In the genomic region with DNA sequence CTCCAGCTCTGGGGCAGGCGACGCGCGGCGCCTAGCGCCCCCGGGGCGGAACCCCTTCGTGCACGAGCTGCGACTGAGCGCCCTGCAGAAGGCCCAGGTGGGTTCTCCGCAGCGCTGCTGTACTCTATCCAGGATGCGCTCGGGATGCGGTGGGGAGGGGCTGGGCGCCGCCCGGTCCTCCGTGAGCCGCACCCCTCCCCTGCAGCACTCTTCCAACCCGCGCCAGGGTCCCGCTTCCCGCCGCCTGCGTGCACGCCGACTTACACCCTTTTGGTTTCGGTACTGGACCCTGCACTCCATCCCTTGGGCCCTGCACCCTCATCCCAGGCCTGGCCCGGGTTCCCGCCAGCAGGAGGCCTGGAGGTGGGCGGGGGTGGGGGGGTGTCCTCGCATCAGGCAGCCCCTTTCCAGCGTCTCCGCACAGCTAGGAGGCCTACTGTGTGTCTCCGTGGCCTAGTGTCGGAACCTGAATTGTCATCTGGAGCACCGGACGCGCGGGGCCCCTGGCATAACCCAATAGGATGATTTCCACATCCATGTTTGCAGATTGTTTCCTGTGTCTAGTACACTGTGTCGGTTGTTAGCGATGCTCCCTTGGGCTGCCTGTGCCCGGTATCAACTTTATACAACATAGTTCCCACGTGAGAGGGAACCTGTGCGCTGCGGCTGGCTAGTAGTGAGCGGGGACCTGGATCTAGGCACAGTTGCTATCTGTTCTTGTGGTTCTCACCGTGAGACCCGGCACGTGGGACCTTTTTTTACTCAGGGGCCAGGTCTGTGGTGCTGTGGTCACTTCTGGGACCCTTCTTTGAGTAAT, we compare ENCODE assay signal across 8 mouse cellular contexts. TPM values are rescaled to one million over a fixed set of nuclear protein-coding genes. Genes with fewer than 3 reads are reported as not detected.
A peak's percentile ranks its signal among the peaks of the same experiment; 100 is the strongest.
DNase-seq lines count a peak whose midpoint lies in the region; ATAC-seq and TF ChIP-seq lines count a peak whose summit lies in the region.

No protein-coding gene starts in this region.

- ATAC-seq in forebrain, embryonic 15.5 days (replicated peaks) = peak; percentile 91
- ATAC-seq in intestine, embryonic 14.5 days (replicated peaks; ENCODE audit: low FRiP score, low TSS enrichment, low read depth) = peak; percentile 91
- peak; percentile 85 for ATAC-seq in liver, embryonic 15.5 days (ENCODE audit: insufficient read depth)
- peak; percentile 91 for ATAC-seq in neural tube, embryonic 12.5 days (ENCODE audit: low FRiP score, low read depth)

- H3K27ac ChIP-seq in layer of hippocampus, adult 2 months = peak overlapping the region; percentile 94
- H3K27ac ChIP-seq in forebrain, embryonic 15.5 days (replicated peaks) = peak overlapping the region; percentile 99
- peak overlapping the region; percentile 90 for H3K27ac ChIP-seq in intestine, embryonic 14.5 days (ENCODE audit: low read depth)
- peak overlapping the region; percentile 99 for H3K27ac ChIP-seq in liver, embryonic 15.5 days (replicated peaks)
- H3K27ac ChIP-seq in neural tube, embryonic 12.5 days = peak overlapping the region; percentile 95

- peak in 1 of 2 experiments; percentile 35 for DNase-seq in layer of hippocampus, adult 2 months (ENCODE audit: low spot score in 2 of 2)
- no peak for DNase-seq in layer of hippocampus, adult 9-11 months
- peak; percentile 29 for DNase-seq in brain, adult 2 months (ENCODE audit: low read depth, low spot score)
- peak; percentile 90 for DNase-seq in intestine, embryonic 14.5 days (ENCODE audit: low spot score)
- peak; percentile 6 to 20 for DNase-seq in urinary bladder, postnatal 36 days (ENCODE audit: low spot score in 2 of 2)

- H3K27me3 ChIP-seq in forebrain, embryonic 15.5 days = no peaks in the 10 kb centered on the region
- H3K27me3 ChIP-seq in intestine, embryonic 14.5 days (replicated peaks; ENCODE audit: control insufficient read depth, insufficient read depth, low read length) = no peaks in the 10 kb centered on the region
- no peaks in the 10 kb centered on the region for H3K27me3 ChIP-seq in liver, embryonic 15.5 days
- no peaks in the 10 kb centered on the region for H3K27me3 ChIP-seq in neural tube, embryonic 12.5 days (replicated peaks)

- H3K9ac ChIP-seq in forebrain, embryonic 15.5 days (replicated peaks) = peak overlapping the region; percentile 98
- peak overlapping the region; percentile 84 for H3K9ac ChIP-seq in intestine, embryonic 14.5 days (ENCODE audit: low read length)
- H3K9ac ChIP-seq in liver, embryonic 15.5 days = peak overlapping the region; percentile 98
- H3K9ac ChIP-seq in neural tube, embryonic 12.5 days = peak overlapping the region; percentile 93

- TF ChIP-seq CTCF in layer of hippocampus, adult 2 months (conservative IDR thresholded peaks at IDR 0.05) = no peak

- H3K36me3 ChIP-seq in forebrain, embryonic 15.5 days = no peaks in the 10 kb centered on the region
- H3K36me3 ChIP-seq in intestine, embryonic 14.5 days (ENCODE audit: control insufficient read depth, insufficient read depth, low read length) = no peaks in the 10 kb centered on the region
- peaks cover 28% of the 10 kb centered on the region for H3K36me3 ChIP-seq in liver, embryonic 15.5 days (replicated peaks)
- H3K36me3 ChIP-seq in neural tube, embryonic 12.5 days = no peaks in the 10 kb centered on the region

- H3K4me2 ChIP-seq in forebrain, embryonic 15.5 days (replicated peaks) = peak overlapping the region; percentile 75
- H3K4me2 ChIP-seq in intestine, embryonic 14.5 days (ENCODE audit: low read length) = peak overlapping the region; percentile 90
- peak overlapping the region; percentile 81 for H3K4me2 ChIP-seq in liver, embryonic 15.5 days
- H3K4me2 ChIP-seq in neural tube, embryonic 12.5 days (replicated peaks) = peak overlapping the region; percentile 95

- H3K4me1 ChIP-seq in forebrain, embryonic 15.5 days = peaks cover 38% of the 10 kb centered on the region
- H3K4me1 ChIP-seq in intestine, embryonic 14.5 days (replicated peaks; ENCODE audit: control insufficient read depth, insufficient read depth, low read length) = peaks cover 15% of the 10 kb centered on the region
- peaks cover 69% of the 10 kb centered on the region for H3K4me1 ChIP-seq in liver, embryonic 15.5 days (replicated peaks)
- H3K4me1 ChIP-seq in neural tube, embryonic 12.5 days = peaks cover 22% of the 10 kb centered on the region

- no peaks in the 10 kb centered on the region for H3K9me3 ChIP-seq in forebrain, embryonic 15.5 days
- no peaks in the 10 kb centered on the region for H3K9me3 ChIP-seq in intestine, embryonic 14.5 days (ENCODE audit: control insufficient read depth, low read length)
- no peaks in the 10 kb centered on the region for H3K9me3 ChIP-seq in liver, embryonic 15.5 days (replicated peaks)
- no peaks in the 10 kb centered on the region for H3K9me3 ChIP-seq in neural tube, embryonic 12.5 days

- under 1% methylated on average over 53 of the region's 53 CpGs for WGBS in forebrain, embryonic 15.5 days
- WGBS in intestine, embryonic 14.5 days = under 1% methylated on average over 46 of the region's 53 CpGs
- WGBS in liver, embryonic 15.5 days (ENCODE audit: insufficient replicate concordance) = under 1% methylated on average over 53 of the region's 53 CpGs
- WGBS in neural tube, embryonic 12.5 days = 1% methylated on average over 52 of the region's 53 CpGs

- peak overlapping the region; percentile 92 for H3K4me3 ChIP-seq in layer of hippocampus, adult 2 months
- peak overlapping the region; percentile 90 for H3K4me3 ChIP-seq in forebrain, embryonic 15.5 days
- peak overlapping the region; percentile 98 for H3K4me3 ChIP-seq in intestine, embryonic 14.5 days (ENCODE audit: low read depth, low read length)
- H3K4me3 ChIP-seq in liver, embryonic 15.5 days (replicated peaks) = peak overlapping the region; percentile 98
- peak overlapping the region; percentile 89 for H3K4me3 ChIP-seq in neural tube, embryonic 12.5 days

RNA-seq across cellular contexts. Expression of gene Lpcat1, which starts 0.6 kb away (rescaled TPM):
- 10 to 100 TPM; 36.6 to 39.5 TPM for total RNA-seq in layer of hippocampus, adult 2 months (2021)
- 61.4 and 62.1 TPM in 2 replicates for polyA plus RNA-seq in forebrain, embryonic 15.5 days (2015; fragmentation: Nextera tagmentation; extraction: Ambion mirVana)
- 30.6 and 34.0 TPM in 2 replicates for polyA plus RNA-seq in intestine, embryonic 14.5 days (2014; fragmentation: Nextera tagmentation; extraction: Ambion mirVana)
- 73.8 and 78.2 TPM in 2 replicates for polyA plus RNA-seq in liver, embryonic 15.5 days (2015; fragmentation: Nextera tagmentation; extraction: Ambion mirVana)
- polyA plus RNA-seq in neural tube, embryonic 12.5 days (2016; fragmentation: Nextera tagmentation; extraction: Ambion mirVana) = 59.0 and 60.4 TPM in 2 replicates
